In the genomic region with DNA sequence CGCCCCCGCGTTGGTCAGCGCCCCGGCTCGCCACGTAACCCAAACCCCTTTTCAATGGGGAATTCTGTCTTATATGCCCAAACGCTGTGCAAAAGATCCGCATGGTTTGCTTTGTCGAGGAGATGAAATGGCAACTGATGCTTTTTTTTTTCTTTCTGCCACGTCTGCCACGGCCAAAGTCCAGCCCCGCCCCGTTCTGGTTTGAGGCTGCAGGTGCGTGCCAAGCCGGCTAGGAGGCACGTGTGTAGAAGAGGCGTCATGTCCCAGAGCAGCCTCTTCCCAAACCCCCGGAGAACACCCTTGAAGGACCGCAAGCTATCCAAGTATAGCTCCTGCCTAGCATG, we compare ENCODE assay signal across 8 mouse cellular contexts. TPM values are rescaled to one million over a fixed set of nuclear protein-coding genes. Genes with fewer than 3 reads are reported as not detected.
A peak's percentile ranks its signal among the peaks of the same experiment; 100 is the strongest.
DNase-seq lines count a peak whose midpoint lies in the region; ATAC-seq and TF ChIP-seq lines count a peak whose summit lies in the region.

No protein-coding gene starts in this region.

- peak overlapping the region; percentile 72 for H3K9ac ChIP-seq in neural tube, embryonic 11.5 days (ENCODE audit: low read length)
- H3K9ac ChIP-seq in heart, embryonic 11.5 days (ENCODE audit: low read depth, low read length), result peak overlapping the region; percentile 79
- H3K9ac ChIP-seq in kidney, embryonic 15.5 days, result peak overlapping the region; percentile 56
- H3K9ac ChIP-seq in lung, embryonic 14.5 days, result peak overlapping the region; percentile 57

- no peak overlapping the region for H3K27ac ChIP-seq in neural tube, embryonic 11.5 days (ENCODE audit: low read depth, low read length)
- 0 out of 2 replicates have a peak overlapping the region, but pooled peaks have one; percentile 32 for H3K27ac ChIP-seq in heart, embryonic 11.5 days (ENCODE audit: low read depth, low read length)
- no peak overlapping the region for H3K27ac ChIP-seq in kidney, embryonic 15.5 days
- no peak overlapping the region for H3K27ac ChIP-seq in lung, embryonic 14.5 days (ENCODE audit: low read depth)

- no peaks in the 10 kb centered on the region for H3K9me3 ChIP-seq in neural tube, embryonic 11.5 days (ENCODE audit: control insufficient read depth, low read length)
- H3K9me3 ChIP-seq in heart, embryonic 11.5 days (replicated peaks; ENCODE audit: control insufficient read depth, low read length), result no peaks in the 10 kb centered on the region
- H3K9me3 ChIP-seq in kidney, embryonic 15.5 days (replicated peaks), result no peaks in the 10 kb centered on the region
- H3K9me3 ChIP-seq in lung, embryonic 14.5 days (ENCODE audit: low read depth, low read length), result no peaks in the 10 kb centered on the region

- no peak for TF ChIP-seq CTCF in lung, embryonic 14.5 days (IDR thresholded peaks at IDR 0.05; ENCODE audit: low read depth)

- 2% methylated on average over 20 of the region's 20 CpGs for WGBS in neural tube, embryonic 11.5 days
- 2% methylated on average over 19 of the region's 20 CpGs for WGBS in heart, embryonic 11.5 days (ENCODE audit: insufficient replicate concordance)
- WGBS in kidney, embryonic 15.5 days, result 2% methylated on average over 20 of the region's 20 CpGs
- 3% methylated on average over 20 of the region's 20 CpGs for WGBS in lung, embryonic 14.5 days

- no peaks in the 10 kb centered on the region for H3K36me3 ChIP-seq in neural tube, embryonic 11.5 days (ENCODE audit: control insufficient read depth, insufficient read depth, low read length)
- H3K36me3 ChIP-seq in heart, embryonic 11.5 days (ENCODE audit: control insufficient read depth, insufficient read depth, low read length), result no peaks in the 10 kb centered on the region
- H3K36me3 ChIP-seq in kidney, embryonic 15.5 days, result no peaks in the 10 kb centered on the region
- H3K36me3 ChIP-seq in lung, embryonic 14.5 days (ENCODE audit: insufficient read depth), result no peaks in the 10 kb centered on the region

- H3K4me3 ChIP-seq in neural tube, embryonic 11.5 days (ENCODE audit: low read depth, low read length), result peak overlapping the region; percentile 64
- H3K4me3 ChIP-seq in heart, embryonic 11.5 days (ENCODE audit: low read depth, low read length), result peak overlapping the region; percentile 82
- peak overlapping the region; percentile 68 for H3K4me3 ChIP-seq in kidney, embryonic 15.5 days (replicated peaks)
- peak overlapping the region; percentile 64 for H3K4me3 ChIP-seq in lung, embryonic 14.5 days (ENCODE audit: low read depth, low read length)

- DNase-seq in neural tube, embryonic 11.5 days (ENCODE audit: low spot score), result no peak
- DNase-seq in neural tube, embryonic 10.5 days (ENCODE audit: extremely low spot score, low spot score), result no peak
- peak; percentile 56 for DNase-seq in embryo, embryonic 10.5 days (ENCODE audit: low spot score)
- DNase-seq in lung, embryonic 14.5 days, result peak; percentile 52
- DNase-seq in retina, embryonic 14.5 days (ENCODE audit: low spot score), result peak; percentile 55
- DNase-seq in thymus, postnatal 4 days, result peak; percentile 49

- no peaks in the 10 kb centered on the region for H3K4me1 ChIP-seq in neural tube, embryonic 11.5 days (ENCODE audit: control insufficient read depth, insufficient read depth, low read length)
- peaks cover 2% of the 10 kb centered on the region; the same call in 1 of the 2 replicates for H3K4me1 ChIP-seq in heart, embryonic 11.5 days (ENCODE audit: control insufficient read depth, insufficient read depth, low read length)
- peaks cover 21% of the 10 kb centered on the region for H3K4me1 ChIP-seq in kidney, embryonic 15.5 days
- H3K4me1 ChIP-seq in lung, embryonic 14.5 days (ENCODE audit: insufficient read depth), result no peaks in the 10 kb centered on the region

- peaks cover 22% of the 10 kb centered on the region for H3K27me3 ChIP-seq in neural tube, embryonic 11.5 days (ENCODE audit: control insufficient read depth, insufficient read depth, low read length)
- peaks cover 35% of the 10 kb centered on the region for H3K27me3 ChIP-seq in heart, embryonic 11.5 days (ENCODE audit: control insufficient read depth, insufficient read depth, low read length)
- peaks cover 55% of the 10 kb centered on the region for H3K27me3 ChIP-seq in kidney, embryonic 15.5 days
- peaks cover 57% of the 10 kb centered on the region for H3K27me3 ChIP-seq in lung, embryonic 14.5 days (ENCODE audit: insufficient read depth, low read length)

- ATAC-seq in neural tube, embryonic 11.5 days (ENCODE audit: insufficient read depth, low FRiP score, low TSS enrichment), result peak; percentile 19
- no peak for ATAC-seq in heart, embryonic 11.5 days (replicated peaks; ENCODE audit: insufficient number of reproducible peaks, low FRiP score, low TSS enrichment)
- ATAC-seq in kidney, embryonic 15.5 days (replicated peaks; ENCODE audit: low FRiP score), result peak; percentile 40
- peak; percentile 48; the same call in 1 of the 2 replicates for ATAC-seq in lung, embryonic 14.5 days (ENCODE audit: insufficient read depth)

- H3K4me2 ChIP-seq in neural tube, embryonic 11.5 days (ENCODE audit: low read depth), result peak overlapping the region; percentile 99
- H3K4me2 ChIP-seq in heart, embryonic 11.5 days, result peak overlapping the region; percentile 100
- peak overlapping the region; percentile 98 for H3K4me2 ChIP-seq in kidney, embryonic 15.5 days
- H3K4me2 ChIP-seq in lung, embryonic 14.5 days, result peak overlapping the region; percentile 100

RNA-seq across cellular contexts. Expression of a gene that starts 19.7 kb away (rescaled TPM):
- 1.1 and 1.2 TPM in 2 replicates for polyA plus RNA-seq in neural tube, embryonic 11.5 days (2014; fragmentation: Nextera tagmentation; extraction: Ambion mirVana)
- polyA plus RNA-seq in heart, embryonic 11.5 days (2014; fragmentation: Nextera tagmentation; extraction: Ambion mirVana), result 1.8 and 2.5 TPM in 2 replicates
- 1.6 and 1.7 TPM in 2 replicates for polyA plus RNA-seq in kidney, embryonic 15.5 days (2015; fragmentation: Nextera tagmentation; extraction: Ambion mirVana)
- polyA plus RNA-seq in lung, embryonic 14.5 days (2014; fragmentation: Nextera tagmentation; extraction: Ambion mirVana), result 0.34 and 0.49 TPM in 2 replicates

RNA-seq across cellular contexts. Expression of a gene that starts 28.4 kb away (rescaled TPM):
- polyA plus RNA-seq in neural tube, embryonic 11.5 days (2014; fragmentation: Nextera tagmentation; extraction: Ambion mirVana), result 33.7 and 37.7 TPM in 2 replicates
- 38.2 and 42.2 TPM in 2 replicates for polyA plus RNA-seq in heart, embryonic 11.5 days (2014; fragmentation: Nextera tagmentation; extraction: Ambion mirVana)
- 38.9 and 41.5 TPM in 2 replicates for polyA plus RNA-seq in kidney, embryonic 15.5 days (2015; fragmentation: Nextera tagmentation; extraction: Ambion mirVana)
- polyA plus RNA-seq in lung, embryonic 14.5 days (2014; fragmentation: Nextera tagmentation; extraction: Ambion mirVana), result 39.2 and 43.9 TPM in 2 replicates

Comparison
In these comparisons a context has a peak if more than half of its experiments do, and no peak if none do; other contexts are left out.
1. DNase-seq: peak in embryo, embryonic 10.5 days (single experiment), lung, embryonic 14.5 days (single experiment), retina, embryonic 14.5 days (single experiment) and thymus, postnatal 4 days (single experiment); none in neural tube, embryonic 11.5 days (single experiment) and neural tube, embryonic 10.5 days (single experiment).
2. Peak in every context shown above with its lines, with median percentiles within 50 percentile points of each other: H3K4me2 ChIP-seq, H3K4me3 ChIP-seq and H3K9ac ChIP-seq.